Mouse (Mus musculus): ENCODE measurements around the gene Xndc1. TPM values are rescaled to one million over a fixed set of nuclear protein-coding genes. Genes with fewer than 3 reads are reported as not detected.

Gene Xndc1
- polyA plus RNA-seq, 1 experiment, result 29.3 TPM

DNA sequence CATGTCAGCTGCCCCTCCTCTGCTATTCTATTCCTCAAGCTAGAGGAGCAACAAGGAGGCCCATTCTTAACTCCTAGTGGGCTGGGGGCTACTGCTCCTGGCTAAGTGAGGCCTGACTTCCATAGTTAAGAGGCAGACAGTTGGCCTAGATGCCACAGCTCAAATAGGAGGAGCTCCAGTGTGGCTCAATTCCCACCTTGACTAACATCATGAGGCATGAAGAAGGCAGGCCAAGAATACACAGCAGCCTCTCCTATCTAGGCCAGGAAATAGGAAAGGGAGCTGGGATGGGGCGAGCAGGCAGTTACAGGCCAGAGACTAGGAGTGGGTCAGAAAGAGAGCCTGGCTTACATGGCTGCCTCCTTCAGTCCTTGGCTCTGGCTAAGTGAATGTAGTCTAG, 42.9 kb downstream of the Xndc1 start:
- no peak for TF ChIP-seq GATA1 (IDR thresholded peaks at IDR 0.05; ENCODE audit: low read length)

DNA sequence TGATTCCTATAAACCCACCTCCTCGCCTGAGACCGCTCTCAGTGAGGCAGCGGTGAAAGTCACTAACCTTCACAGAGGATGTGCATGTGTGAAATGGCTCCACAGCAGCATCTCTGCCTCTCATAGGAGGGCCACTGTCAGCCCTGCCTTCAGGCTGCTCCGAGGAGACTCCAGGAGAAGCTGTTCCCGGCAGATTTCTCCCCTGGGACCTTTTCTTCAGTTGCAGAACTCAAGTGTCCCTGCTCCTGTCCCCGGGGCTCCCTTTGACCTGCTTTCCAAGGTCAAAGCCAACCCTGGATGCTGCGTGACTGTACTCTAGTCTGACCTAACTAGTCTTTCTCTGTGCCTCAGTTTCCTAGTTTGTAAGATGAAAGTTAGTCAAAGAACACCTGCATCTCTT, 43.9 kb downstream of the Xndc1 start, which contains the start of gene Art5:
Gene Art5, minus strand, starts transcription at position 319 of the 400 bp plus-strand sequence.
- TF ChIP-seq GATA1 (IDR thresholded peaks at IDR 0.05; ENCODE audit: low read length), result no peak

DNA sequence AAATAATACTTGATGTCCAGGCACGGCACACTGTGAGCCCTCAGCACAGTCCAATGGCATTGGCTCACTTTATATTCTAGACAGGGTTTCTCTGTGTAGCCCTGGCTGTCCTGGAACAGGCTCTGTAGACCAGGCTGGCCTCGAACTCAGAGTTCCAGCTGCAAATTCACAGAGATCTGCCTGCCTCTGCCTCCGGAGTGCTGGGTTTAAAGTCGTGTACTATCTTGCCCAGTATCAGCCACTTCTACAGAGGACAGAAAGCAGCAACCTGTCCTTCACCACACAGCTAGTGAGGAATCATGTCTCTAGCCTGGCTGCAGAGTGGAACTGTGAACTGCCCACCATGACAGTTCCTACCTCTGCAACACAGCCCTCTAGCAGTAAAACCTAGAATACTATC, 44.4 kb downstream of the Xndc1 start:
- no peak for TF ChIP-seq GATA1 (IDR thresholded peaks at IDR 0.05; ENCODE audit: low read length)

DNA sequence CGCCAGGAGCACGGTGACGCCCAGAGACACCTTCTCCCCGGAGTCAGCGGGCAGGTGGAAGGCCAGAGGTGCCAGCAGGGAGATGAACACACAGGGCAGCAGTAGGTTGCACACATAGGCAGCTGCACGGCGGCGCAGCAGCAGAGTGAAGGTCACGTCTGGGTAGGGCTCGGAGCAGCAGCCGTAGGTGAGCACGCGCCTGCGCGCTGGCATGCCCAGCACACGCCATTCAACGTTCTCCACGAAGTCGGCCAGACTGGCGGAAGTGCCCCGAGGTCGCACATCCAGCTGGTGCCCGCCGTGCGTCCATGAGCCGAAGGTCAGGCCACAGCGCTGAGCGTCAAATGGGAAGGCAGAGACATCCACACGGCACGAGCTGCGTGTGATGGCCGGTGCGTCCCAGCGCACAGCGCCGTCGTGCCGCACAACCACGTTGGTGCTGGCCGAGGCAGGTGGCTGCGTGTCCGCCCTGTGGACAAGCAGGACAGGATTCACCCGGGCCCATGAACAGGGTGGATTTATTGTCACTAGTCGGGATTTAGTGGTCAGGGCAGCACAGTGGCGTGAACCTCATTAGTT, 47.9 kb downstream of the Xndc1 start:
- no peak for TF ChIP-seq GATA1 (IDR thresholded peaks at IDR 0.05; ENCODE audit: low read length)

DNA sequence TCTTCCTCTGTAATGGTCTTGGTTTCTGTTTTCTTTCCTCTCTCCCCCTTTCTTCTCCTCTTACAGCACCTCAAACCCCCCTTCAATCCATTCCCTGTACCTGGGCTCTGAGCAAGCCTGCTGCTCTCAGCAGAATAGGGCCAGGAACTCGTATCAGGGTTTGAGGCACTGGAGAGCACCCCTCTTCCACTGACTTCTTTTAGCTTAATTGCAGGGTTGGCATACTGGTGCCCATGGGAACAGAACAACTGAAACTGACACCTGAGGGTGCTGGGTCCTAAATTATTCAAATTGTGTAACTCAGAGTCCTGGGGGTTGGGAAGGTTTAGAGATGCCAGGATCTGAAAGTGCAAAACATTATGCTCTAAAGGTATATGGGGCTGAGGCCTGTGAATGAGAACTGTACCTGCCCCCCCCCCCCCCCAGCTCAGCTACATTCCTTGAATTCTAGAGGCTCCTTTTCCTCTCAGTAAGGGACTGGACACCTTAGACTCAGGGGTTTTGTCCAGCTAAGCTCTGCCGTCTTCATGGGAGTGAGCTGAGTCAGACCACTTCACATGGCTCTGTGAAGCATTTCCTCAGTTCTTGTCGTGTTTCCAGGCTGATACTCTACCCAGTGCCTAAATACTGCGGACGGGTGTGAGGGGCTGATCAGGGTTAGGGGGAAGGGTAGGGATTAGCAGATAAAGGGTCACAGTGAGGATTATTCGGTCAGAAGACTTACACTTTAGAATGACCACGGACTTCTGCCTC, 51.4 kb downstream of the Xndc1 start, which contains the start of gene Chrna10:
Gene Chrna10, minus strand, starts transcription at position 250 of the 753 bp plus-strand sequence.
- no peak for TF ChIP-seq GATA1 (IDR thresholded peaks at IDR 0.05; ENCODE audit: low read length)

DNA sequence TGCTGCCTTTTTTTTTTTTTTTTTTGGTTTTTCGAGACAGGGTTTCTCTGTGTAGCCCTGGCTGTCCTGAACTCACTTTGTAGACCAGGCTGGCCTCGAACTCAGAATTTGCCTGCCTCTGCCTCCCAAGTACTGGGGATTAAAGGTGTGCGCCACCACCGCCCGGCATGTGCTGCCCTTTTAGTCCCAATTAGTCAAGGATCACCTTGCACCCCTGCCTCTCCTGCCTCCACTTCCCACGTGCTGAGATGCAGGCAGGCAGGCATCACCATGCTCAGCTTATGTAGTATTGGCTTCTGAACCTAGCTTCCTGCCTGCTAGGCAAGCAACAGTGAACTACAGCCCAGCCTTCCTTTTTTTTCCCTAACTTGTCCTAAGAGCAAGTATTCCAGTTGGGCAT, 52.1 kb downstream of the Xndc1 start:
- no peak for TF ChIP-seq GATA1 (IDR thresholded peaks at IDR 0.05; ENCODE audit: low read length)

DNA sequence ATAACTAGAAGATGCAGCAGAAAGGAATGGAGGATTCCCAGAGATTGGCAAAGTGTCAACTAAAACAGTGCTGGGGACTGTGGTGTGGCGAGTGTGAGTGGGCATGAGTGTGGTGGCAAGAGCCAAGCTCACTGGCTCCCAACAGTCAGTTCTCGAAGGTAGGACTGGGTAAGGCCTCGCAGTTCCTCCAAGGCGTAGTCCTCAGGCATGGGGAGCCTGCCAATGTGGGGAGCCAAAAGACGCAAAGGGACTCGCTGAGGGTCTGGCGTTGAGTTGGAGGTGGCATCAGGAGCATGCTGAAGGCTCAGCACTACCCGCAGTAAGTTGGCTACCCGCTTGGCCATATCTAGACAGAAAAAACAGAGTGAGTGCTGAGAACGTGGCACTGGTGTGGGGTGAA, 55.0 kb downstream of the Xndc1 start:
- TF ChIP-seq GATA1 (IDR thresholded peaks at IDR 0.05; ENCODE audit: low read length), result no peak

DNA sequence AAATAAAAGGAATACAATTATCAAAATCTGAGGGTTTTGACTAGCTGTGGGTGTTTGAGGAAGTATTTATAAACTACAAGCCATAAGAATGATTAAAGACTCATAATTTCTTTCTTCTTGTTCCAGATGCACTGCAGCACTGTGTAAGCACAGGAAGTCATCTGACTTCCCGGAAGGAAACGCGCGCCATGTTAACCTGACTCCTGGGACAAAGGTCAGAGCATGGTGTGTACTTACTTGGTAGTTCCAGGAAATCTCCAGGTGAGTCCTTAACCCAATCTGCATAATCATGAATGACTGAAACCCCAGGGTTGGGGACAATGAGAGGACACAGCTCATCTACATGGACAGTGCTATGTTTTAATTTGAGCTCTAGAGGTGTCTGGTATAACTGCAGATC, 67.1 kb downstream of the Xndc1 start:
- no peak for TF ChIP-seq GATA1 (IDR thresholded peaks at IDR 0.05; ENCODE audit: low read length)

Other genes with a start within 250 kb of the Xndc1 start
- gene Phox2a, start 247.2 kb upstream of the Xndc1 start, polyA plus RNA-seq (2012), result not detected in 2 replicates
- 63.1 and 84.0 TPM in 2 replicates for gene Inppl1, start 227.3 kb upstream of the Xndc1 start, polyA plus RNA-seq (2012)
- not detected in 2 replicates for gene Folr2, start 208.3 kb upstream of the Xndc1 start, polyA plus RNA-seq (2012)
- 24.0 and 25.7 TPM in 2 replicates for gene Anapc15, start 201.8 kb upstream of the Xndc1 start, polyA plus RNA-seq (2012)
- gene Folr1, start 194.7 kb upstream of the Xndc1 start, polyA plus RNA-seq (2012), result not detected in 2 replicates
- 141 and 146 TPM in 2 replicates for gene Lamtor1, start 159.6 kb upstream of the Xndc1 start, polyA plus RNA-seq (2012)
- gene Tomt, start 159.2 kb upstream of the Xndc1 start, polyA plus RNA-seq (2012), result not detected in 2 replicates
- 0.21 and 0.38 TPM in 2 replicates for gene Lrrc51, start 131.6 kb upstream of the Xndc1 start, polyA plus RNA-seq (2012)
- gene Numa1, start 131.4 kb upstream of the Xndc1 start, polyA plus RNA-seq (2012), result 110 and 127 TPM in 2 replicates
- gene Il18bp, start 46.8 kb upstream of the Xndc1 start, polyA plus RNA-seq (2012), result 0.93 and 1.7 TPM in 2 replicates
- gene Rnf121, start within 50 bp of the Xndc1 start, polyA plus RNA-seq (2012), result 2.2 and 3.5 TPM in 2 replicates
- 0.16 and 0.18 TPM in 2 replicates for gene Xntrpc, start 202 bp downstream of the Xndc1 start, polyA plus RNA-seq (2012)
- not detected in 2 replicates for gene Trpc2, start 17.6 kb downstream of the Xndc1 start, polyA plus RNA-seq (2012)
- not detected in 2 replicates for gene Art1, start 36.2 kb downstream of the Xndc1 start, polyA plus RNA-seq (2012)
- 0.14 TPM in 1 of 2 replicates, not detected in the other for gene Art5, start 44.0 kb downstream of the Xndc1 start, polyA plus RNA-seq (2012)
- not detected in 2 replicates for gene Chrna10, start 51.3 kb downstream of the Xndc1 start, polyA plus RNA-seq (2012)
- gene Nup98, start 144.7 kb downstream of the Xndc1 start, polyA plus RNA-seq (2012), result 8.8 and 11.1 TPM in 2 replicates
- gene Pgap2, start 144.7 kb downstream of the Xndc1 start, polyA plus RNA-seq (2012), result 15.1 and 18.9 TPM in 2 replicates
- 178 and 323 TPM in 2 replicates for gene Rhog, start 190.5 kb downstream of the Xndc1 start, polyA plus RNA-seq (2012)
- 16.1 and 42.3 TPM in 2 replicates for gene Stim1, start 202.3 kb downstream of the Xndc1 start, polyA plus RNA-seq (2012)

Measured in G1E-ER4 (cell line).